Mouse (Mus musculus): ENCODE measurements around the gene 6030468B19Rik. TPM values are rescaled to one million over a fixed set of nuclear protein-coding genes. Genes with fewer than 3 reads are reported as not detected.
A peak's percentile ranks its signal among the peaks of the same experiment; 100 is the strongest.

Gene 6030468B19Rik
- polyA plus RNA-seq, 1 experiment from 2014 or later, result not detected

DNA sequence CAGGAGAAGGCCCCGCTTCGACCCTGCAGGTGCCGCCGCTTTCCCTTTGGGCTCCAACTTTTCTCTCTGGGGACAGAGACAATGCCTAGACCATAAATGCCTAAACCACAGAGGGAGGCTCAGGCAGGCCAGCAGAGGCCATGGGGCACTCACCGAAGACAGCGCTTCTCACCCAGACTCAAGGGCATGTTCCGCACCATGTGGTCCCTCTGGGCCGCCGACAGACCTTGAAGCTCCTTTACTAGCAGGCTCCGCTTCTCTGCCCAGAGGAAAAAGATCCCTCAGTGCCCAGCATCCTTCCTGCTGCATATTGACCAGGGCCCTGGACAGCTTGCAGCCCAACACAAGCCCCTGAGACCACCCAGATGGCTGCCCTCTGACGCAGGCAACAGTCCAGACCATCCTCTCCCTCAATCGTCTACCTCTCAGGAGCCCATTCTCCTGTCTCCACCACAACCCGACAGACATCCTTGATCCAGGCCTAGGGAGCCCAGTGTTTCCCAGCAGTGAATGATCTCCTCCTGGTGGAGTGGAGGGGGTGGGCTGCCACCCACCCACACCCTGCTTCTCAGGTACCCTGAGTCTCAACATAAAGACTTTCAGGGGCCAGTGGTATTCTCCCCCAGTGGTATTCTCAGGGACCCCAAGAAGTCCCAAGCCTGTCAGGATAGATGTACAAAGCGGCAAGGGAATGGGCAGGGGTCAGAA, 21.2 kb upstream of the 6030468B19Rik start:
- 92% methylated on average over 14 of the region's 14 CpGs for WGBS
- Histone ChIP-seq H3K27ac (ENCODE audit: low read depth, low read length) (no peak overlapping the region), H3K4me3 (ENCODE audit: low read depth, low read length) (no peak overlapping the region), H3K36me3 (ENCODE audit: control insufficient read depth, insufficient read depth, low read length) (no peaks in the 10 kb centered on the region), H3K27me3 (replicated peaks; ENCODE audit: control insufficient read depth, insufficient read depth, low read length) (peaks cover 19% of the 10 kb centered on the region), H3K9ac (ENCODE audit: low read length) (no peak overlapping the region), H3K4me1 (ENCODE audit: control insufficient read depth, insufficient read depth, low read length) (peaks cover 6% of the 10 kb centered on the region), H3K9me3 (replicated peaks; ENCODE audit: control insufficient read depth, low read length) (no peaks in the 10 kb centered on the region), H3K4me2 (ENCODE audit: low read length) (no peak overlapping the region)
- ATAC-seq (no peak), DNase-seq (ENCODE audit: low spot score) (no peak)

DNA sequence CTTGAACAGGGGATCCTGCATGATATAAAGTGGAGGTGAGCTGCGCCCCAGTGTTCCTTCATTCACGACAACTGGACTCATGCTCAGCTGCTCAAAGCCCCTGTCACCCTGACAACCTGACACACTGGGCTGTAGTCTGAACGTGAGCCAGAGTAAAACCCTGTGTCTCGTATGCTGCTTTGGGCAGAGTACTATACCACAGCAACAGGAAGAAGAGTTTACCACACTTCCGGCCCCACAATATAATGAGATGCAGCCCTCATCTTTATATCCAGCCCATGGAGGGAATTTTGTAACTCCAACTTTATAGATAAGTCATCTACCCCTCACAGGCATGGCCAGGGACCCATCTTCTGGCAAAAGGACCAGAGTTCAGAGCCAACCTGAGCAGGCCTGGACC, 20.3 kb upstream of the 6030468B19Rik start:
- no peaks in the 10 kb centered on the region for H3K36me3 ChIP-seq (ENCODE audit: control insufficient read depth, insufficient read depth, low read length)
- H3K27ac ChIP-seq (ENCODE audit: low read depth, low read length), result no peak overlapping the region
- no peaks in the 10 kb centered on the region for H3K9me3 ChIP-seq (replicated peaks; ENCODE audit: control insufficient read depth, low read length)
- no peak overlapping the region for H3K9ac ChIP-seq (ENCODE audit: low read length)
- no peak overlapping the region for H3K4me2 ChIP-seq (ENCODE audit: low read length)
- peaks cover 28% of the 10 kb centered on the region for H3K27me3 ChIP-seq (replicated peaks; ENCODE audit: control insufficient read depth, insufficient read depth, low read length)
- H3K4me1 ChIP-seq (ENCODE audit: control insufficient read depth, insufficient read depth, low read length), result peaks cover 6% of the 10 kb centered on the region
- DNase-seq (ENCODE audit: low spot score) (no peak), ATAC-seq (no peak)
- H3K4me3 ChIP-seq (ENCODE audit: low read depth, low read length), result no peak overlapping the region
- 86% methylated on average over 5 of the region's 5 CpGs for WGBS

DNA sequence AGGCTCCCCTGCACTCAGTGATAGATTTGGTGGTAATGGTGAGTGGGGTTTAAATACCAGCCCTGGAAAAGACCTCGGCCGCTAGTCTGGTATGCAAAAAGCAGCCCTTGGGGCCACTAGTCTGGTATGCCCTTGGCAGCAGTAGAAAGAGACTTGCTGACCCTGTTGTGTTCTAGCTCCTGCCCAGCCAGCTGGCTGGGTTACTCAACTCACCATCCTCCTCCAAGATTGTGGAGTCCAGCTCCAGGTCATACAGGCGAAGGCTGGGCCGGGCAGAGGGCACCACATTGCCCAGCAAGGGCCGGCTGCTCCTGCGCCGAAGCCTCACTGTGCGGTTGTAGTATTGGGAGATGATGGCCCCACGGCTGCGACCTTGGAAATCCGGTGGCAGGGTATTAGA, 19.4 kb upstream of the 6030468B19Rik start:
- Histone ChIP-seq H3K27ac (ENCODE audit: low read depth, low read length) (no peak overlapping the region), H3K36me3 (ENCODE audit: control insufficient read depth, insufficient read depth, low read length) (no peaks in the 10 kb centered on the region), H3K9me3 (replicated peaks; ENCODE audit: control insufficient read depth, low read length) (no peaks in the 10 kb centered on the region), H3K4me1 (ENCODE audit: control insufficient read depth, insufficient read depth, low read length) (peaks cover 6% of the 10 kb centered on the region), H3K4me2 (ENCODE audit: low read length) (no peak overlapping the region), H3K27me3 (replicated peaks; ENCODE audit: control insufficient read depth, insufficient read depth, low read length) (peaks cover 36% of the 10 kb centered on the region), H3K4me3 (ENCODE audit: low read depth, low read length) (no peak overlapping the region), H3K9ac (ENCODE audit: low read length) (no peak overlapping the region)
- WGBS, result 94% methylated on average over 11 of the region's 11 CpGs
- ATAC-seq (no peak), DNase-seq (ENCODE audit: low spot score) (no peak)

DNA sequence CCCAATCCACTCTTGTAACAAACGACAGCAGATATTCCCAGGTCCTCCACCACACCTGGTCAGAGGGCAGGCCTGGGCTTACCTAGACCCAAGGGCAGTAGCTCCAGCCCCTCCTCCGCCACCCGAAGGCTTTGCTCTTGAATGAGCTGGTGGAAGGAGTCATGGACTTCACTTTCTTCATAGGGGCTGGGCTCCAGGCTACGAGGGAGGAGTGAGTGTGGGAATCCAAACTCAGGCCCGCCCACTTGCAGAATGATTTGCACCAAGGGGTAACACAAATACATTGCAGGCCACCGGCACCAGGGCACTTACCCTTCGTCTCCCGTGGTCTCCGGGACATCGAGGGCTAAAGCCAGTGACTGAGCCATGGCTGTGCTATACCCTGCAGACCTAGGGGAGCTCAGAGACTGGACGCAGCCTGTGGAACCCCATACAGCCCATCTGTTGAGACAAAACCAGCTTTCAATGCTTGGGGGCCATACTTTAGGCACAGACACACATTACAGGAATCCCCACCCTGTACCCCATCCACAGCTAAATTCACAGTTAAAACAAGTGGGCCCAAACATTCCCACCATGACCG, 18.5 kb upstream of the 6030468B19Rik start:
- DNase-seq (ENCODE audit: low spot score) (no peak), ATAC-seq (no peak)
- 81% methylated on average over 12 of the region's 12 CpGs for WGBS
- no peaks in the 10 kb centered on the region for H3K9me3 ChIP-seq (replicated peaks; ENCODE audit: control insufficient read depth, low read length)
- peak overlapping the region; percentile 43; the same call in 1 of the 2 replicates for H3K9ac ChIP-seq (ENCODE audit: low read length)
- peaks cover 6% of the 10 kb centered on the region for H3K4me1 ChIP-seq (ENCODE audit: control insufficient read depth, insufficient read depth, low read length)
- no peaks in the 10 kb centered on the region for H3K36me3 ChIP-seq (ENCODE audit: control insufficient read depth, insufficient read depth, low read length)
- H3K4me2 ChIP-seq (ENCODE audit: low read length), result peak overlapping the region; percentile 48; the same call in 1 of the 2 replicates
- no peak overlapping the region for H3K4me3 ChIP-seq (ENCODE audit: low read depth, low read length)
- peaks cover 40% of the 10 kb centered on the region for H3K27me3 ChIP-seq (replicated peaks; ENCODE audit: control insufficient read depth, insufficient read depth, low read length)
- 0 out of 2 replicates have a peak overlapping the region, but pooled peaks have one; percentile 6 for H3K27ac ChIP-seq (ENCODE audit: low read depth, low read length)

DNA sequence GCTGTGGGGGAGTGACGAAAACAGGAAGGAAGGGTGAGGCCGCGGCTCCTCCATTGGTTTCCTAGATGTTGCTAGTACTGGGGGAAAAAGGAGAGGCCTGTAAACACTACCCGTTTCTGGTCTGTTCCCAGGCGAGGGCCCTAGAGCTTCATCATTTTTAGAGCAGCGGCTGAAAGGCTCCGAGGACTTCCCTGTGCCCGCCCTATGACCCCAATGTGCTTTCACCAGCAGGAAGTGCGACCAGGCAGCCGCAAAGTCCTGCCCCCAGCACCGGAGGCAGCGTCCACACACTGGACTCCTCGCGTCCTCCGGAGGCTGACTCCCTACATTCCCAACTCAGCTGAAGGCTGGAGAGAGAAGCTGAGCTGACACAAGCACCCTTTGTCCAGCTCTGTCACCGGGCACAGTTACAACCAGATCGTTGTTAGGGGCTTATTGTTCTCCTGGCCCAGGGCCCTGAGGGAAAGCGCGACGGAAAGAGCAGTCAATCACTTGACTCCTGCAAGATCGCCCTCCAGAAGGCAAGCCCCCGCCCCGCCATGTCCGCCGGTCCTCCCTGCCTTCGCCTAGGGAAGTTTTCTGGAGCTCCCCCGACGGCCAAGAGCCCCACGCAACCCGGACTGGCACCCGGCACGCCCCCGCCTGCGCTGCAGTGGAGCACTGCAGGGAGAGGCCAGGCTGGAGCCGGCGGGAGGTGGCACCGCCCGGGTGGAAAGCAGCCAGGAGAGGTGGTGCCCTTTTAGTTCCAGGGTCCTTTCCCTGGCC, 17.8 kb upstream of the 6030468B19Rik start:
- WGBS, result 5% methylated on average over 34 of the region's 38 CpGs

DNA sequence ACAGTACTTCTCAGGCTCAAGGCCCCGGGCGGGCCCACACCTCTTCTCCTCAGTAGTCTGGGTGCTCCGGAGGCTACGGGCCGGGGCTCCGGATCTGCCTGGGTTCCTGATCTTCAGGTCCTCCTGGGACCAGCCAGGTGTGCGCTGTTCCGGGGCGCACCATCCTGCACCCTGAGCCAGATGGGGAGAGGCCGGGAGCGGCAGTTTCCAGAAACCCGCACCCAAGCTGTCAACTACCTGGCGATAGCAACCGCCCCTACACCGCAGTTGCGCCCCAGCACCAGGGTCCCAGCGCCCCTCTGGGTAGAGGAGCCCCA, 17.3 kb upstream of the 6030468B19Rik start:
- DNase-seq (ENCODE audit: low spot score) (no peak), ATAC-seq (no peak)
- Histone ChIP-seq H3K27ac (ENCODE audit: low read depth, low read length) (0 out of 2 replicates have a peak overlapping the region, but pooled peaks have one; percentile 6), H3K4me3 (ENCODE audit: low read depth, low read length) (peak overlapping the region; percentile 22), H3K9me3 (replicated peaks; ENCODE audit: control insufficient read depth, low read length) (no peaks in the 10 kb centered on the region), H3K4me2 (ENCODE audit: low read length) (peak overlapping the region; percentile 48), H3K9ac (ENCODE audit: low read length) (peak overlapping the region; percentile 43; the same call in 1 of the 2 replicates), H3K27me3 (replicated peaks; ENCODE audit: control insufficient read depth, insufficient read depth, low read length) (peaks cover 44% of the 10 kb centered on the region), H3K36me3 (ENCODE audit: control insufficient read depth, insufficient read depth, low read length) (no peaks in the 10 kb centered on the region), H3K4me1 (ENCODE audit: control insufficient read depth, insufficient read depth, low read length) (peaks cover 6% of the 10 kb centered on the region)
- 3% methylated on average over 15 of the region's 17 CpGs for WGBS

More for the DNA sequence above, 17.8 kb upstream of the 6030468B19Rik start:
- peak overlapping the region; percentile 22 for H3K4me3 ChIP-seq (ENCODE audit: low read depth, low read length)
- H3K27me3 ChIP-seq (replicated peaks; ENCODE audit: control insufficient read depth, insufficient read depth, low read length), result peaks cover 44% of the 10 kb centered on the region
- DNase-seq (ENCODE audit: low spot score), result peak; percentile 51
- H3K9me3 ChIP-seq (replicated peaks; ENCODE audit: control insufficient read depth, low read length), result no peaks in the 10 kb centered on the region
- no peaks in the 10 kb centered on the region for H3K36me3 ChIP-seq (ENCODE audit: control insufficient read depth, insufficient read depth, low read length)
- 0 out of 2 replicates have a peak overlapping the region, but pooled peaks have one; percentile 6 for H3K27ac ChIP-seq (ENCODE audit: low read depth, low read length)
- H3K4me1 ChIP-seq (ENCODE audit: control insufficient read depth, insufficient read depth, low read length), result peaks cover 6% of the 10 kb centered on the region
- H3K4me2 ChIP-seq (ENCODE audit: low read length), result peak overlapping the region; percentile 48
- ATAC-seq, result peak; percentile 37; the same call in 1 of the 2 replicates
- peak overlapping the region; percentile 43 for H3K9ac ChIP-seq (ENCODE audit: low read length)

DNA sequence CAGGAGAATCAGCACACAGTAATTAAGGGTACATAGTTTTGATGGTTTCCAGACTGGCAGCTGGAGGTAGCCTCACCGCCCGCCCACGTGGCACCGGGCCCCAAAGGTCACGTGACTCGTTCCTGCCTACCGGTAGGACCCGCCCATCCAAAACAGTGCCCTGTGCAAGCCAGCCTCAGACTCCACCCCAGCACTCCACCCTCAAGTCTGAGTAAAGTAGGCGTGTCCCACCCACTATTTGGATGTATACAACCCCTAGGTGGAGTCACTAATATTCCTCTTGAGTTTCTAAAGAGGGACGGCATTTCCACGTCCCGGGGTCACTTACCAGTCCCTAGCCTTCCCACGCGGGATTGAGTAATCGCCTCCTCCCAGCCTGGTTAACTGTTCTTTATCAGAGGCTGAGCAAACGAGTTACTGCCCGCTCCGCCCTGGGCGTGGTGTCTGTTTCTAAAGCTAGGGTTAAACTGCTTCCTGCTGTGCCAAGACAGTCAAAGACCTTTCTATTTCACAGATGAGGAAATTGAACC, 16.8 kb upstream of the 6030468B19Rik start:
- peak overlapping the region; percentile 48 for H3K4me2 ChIP-seq (ENCODE audit: low read length)
- no peaks in the 10 kb centered on the region for H3K9me3 ChIP-seq (replicated peaks; ENCODE audit: control insufficient read depth, low read length)
- peaks cover 44% of the 10 kb centered on the region for H3K27me3 ChIP-seq (replicated peaks; ENCODE audit: control insufficient read depth, insufficient read depth, low read length)
- WGBS, result 3% methylated on average over 19 of the region's 19 CpGs
- no peak overlapping the region for H3K9ac ChIP-seq (ENCODE audit: low read length)
- peak overlapping the region; percentile 22; the same call in 1 of the 2 replicates for H3K4me3 ChIP-seq (ENCODE audit: low read depth, low read length)
- no peak overlapping the region for H3K27ac ChIP-seq (ENCODE audit: low read depth, low read length)
- peak; percentile 24; the same call in 1 of the 2 replicates for ATAC-seq
- H3K4me1 ChIP-seq (ENCODE audit: control insufficient read depth, insufficient read depth, low read length), result peaks cover 6% of the 10 kb centered on the region
- DNase-seq (ENCODE audit: low spot score), result peak; percentile 50
- no peaks in the 10 kb centered on the region for H3K36me3 ChIP-seq (ENCODE audit: control insufficient read depth, insufficient read depth, low read length)

DNA sequence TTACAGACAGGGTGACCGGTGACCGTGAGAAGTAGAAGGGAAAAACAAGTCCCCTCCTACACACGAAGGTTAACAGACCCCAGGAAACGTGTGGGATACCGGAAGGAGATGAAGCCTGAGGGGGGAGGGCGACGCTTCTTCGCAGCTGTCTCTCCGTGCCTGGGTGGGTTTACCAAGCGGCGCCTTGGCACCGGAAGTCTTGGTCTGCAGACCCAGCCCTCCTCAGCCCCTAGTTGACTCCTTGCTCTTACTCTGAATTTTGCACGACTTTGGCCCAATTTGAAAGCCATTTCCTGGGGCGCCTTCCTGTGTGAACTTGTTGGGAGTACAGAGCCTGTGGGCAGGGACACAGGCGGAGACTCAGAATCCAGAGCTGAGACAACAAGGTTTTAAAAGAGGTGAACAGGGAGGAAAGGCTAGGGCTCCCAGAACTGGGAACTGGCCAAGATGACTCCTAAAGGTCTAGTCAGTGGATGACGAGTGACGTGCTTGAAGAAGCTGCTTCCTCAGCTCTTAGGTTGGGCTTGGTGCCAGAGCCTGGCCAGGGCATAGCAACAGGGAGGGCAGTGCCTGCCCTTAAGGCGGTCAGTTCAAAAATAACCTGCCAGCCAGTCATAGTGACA, 16.1 kb upstream of the 6030468B19Rik start:
- H3K4me1 ChIP-seq (ENCODE audit: control insufficient read depth, insufficient read depth, low read length), result peaks cover 6% of the 10 kb centered on the region
- WGBS, result 32% methylated on average over 18 of the region's 18 CpGs
- no peaks in the 10 kb centered on the region for H3K9me3 ChIP-seq (replicated peaks; ENCODE audit: control insufficient read depth, low read length)

More for the DNA sequence above, 16.1 kb upstream of the 6030468B19Rik start:
- peak overlapping the region; percentile 18; the same call in 1 of the 2 replicates for H3K4me2 ChIP-seq (ENCODE audit: low read length)
- 0 out of 2 replicates have a peak overlapping the region, but pooled peaks have one; percentile 5 for H3K27ac ChIP-seq (ENCODE audit: low read depth, low read length)
- ATAC-seq (no peak), DNase-seq (ENCODE audit: low spot score) (no peak)
- no peak overlapping the region for H3K4me3 ChIP-seq (ENCODE audit: low read depth, low read length)
- no peaks in the 10 kb centered on the region for H3K36me3 ChIP-seq (ENCODE audit: control insufficient read depth, insufficient read depth, low read length)
- H3K9ac ChIP-seq (ENCODE audit: low read length), result no peak overlapping the region
- peaks cover 44% of the 10 kb centered on the region for H3K27me3 ChIP-seq (replicated peaks; ENCODE audit: control insufficient read depth, insufficient read depth, low read length)

All from forebrain, embryonic 14.5 days (tissue).